Mouse (Mus musculus) spleen, adult 2 months (tissue): ENCODE measurements around the gene Cyb561.

Experiments used
- CTCF ChIP-seq: fragments of 200-500 bp; IDR thresholded peaks from 2 replicates; pipeline ENCODE4 v1.5.1; 2011; ENCODE audit warnings: mild to moderate bottlenecking, inconsistent platforms; ENCODE audit not compliant: insufficient read depth, insufficient read length, insufficient replicate concordance; ENCODE audit errors: extremely low read depth
- POLR2A ChIP-seq: fragments of 200-500 bp; IDR thresholded peaks from 2 replicates; pipeline ENCODE4 v1.6.1; 2011; ENCODE audit warnings: low read depth, low read length, inconsistent platforms

DNA sequence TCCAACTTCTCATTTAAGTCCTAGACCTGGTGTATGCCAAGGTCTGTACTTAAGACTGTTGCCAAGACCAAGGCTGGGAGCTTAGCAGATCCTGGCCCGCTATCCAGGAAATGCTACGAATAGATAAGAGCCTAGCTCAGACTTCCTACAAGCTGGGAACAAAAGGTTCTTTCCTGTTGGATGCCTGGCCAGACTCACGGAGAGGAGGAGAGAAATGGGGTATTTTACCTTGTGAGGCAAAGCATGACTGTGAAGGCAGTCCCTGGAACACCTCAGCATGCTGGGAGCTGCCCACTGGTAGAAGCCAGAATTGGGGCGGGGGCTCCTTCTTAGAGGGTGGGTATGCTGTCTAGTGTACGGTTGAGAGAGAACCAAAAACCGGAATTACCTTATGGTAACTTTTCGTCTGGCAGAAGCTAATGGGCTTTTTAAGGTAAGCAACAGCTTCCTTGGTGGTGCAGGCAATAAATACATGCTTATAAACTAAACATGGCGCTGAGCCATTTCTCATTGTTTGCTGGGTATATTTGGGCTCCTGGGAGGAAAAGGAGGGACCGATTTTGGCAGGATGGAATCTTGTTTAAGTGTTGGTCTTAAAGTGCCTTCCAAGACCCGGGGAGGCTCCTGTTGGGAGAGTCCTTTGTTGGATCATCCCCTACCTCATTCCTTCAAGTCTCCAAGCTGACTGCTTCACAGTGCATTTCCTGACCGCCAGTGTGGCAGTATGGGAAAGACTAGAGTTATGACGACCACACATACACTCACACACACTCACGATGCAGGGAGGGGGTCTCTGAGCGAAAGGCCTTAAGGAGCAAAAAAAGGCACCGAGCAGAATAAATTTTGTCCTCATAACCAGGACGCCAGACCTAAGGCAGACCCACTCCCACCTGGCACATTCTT lies 8.1 kb downstream of the Cyb561 start:
- TF ChIP-seq CTCF (no peak), POLR2A (no peak)
